Mouse (Mus musculus) kidney, embryonic 15.5 days (tissue): ENCODE results near the gene Mllt11. TPM values are rescaled to one million over a fixed set of nuclear protein-coding genes. Genes with fewer than 3 reads are reported as not detected.

ENCODE experiments used
- ATAC-seq: fragments of 200-750 bp; cut with Nextera tagmentation; replicated peaks from 2 replicates; pipeline ENCODE4 v1.8.0; 2017; ENCODE audit warnings: moderate TSS enrichment; ENCODE audit not compliant: low FRiP score
- H3K27ac ChIP-seq: fragments of 300-500 bp; sonication (generic); 2 replicates; pipeline ENCODE4 v1.5.1; 2015; ENCODE audit warnings: mild to moderate bottlenecking, inconsistent platforms
- H3K27me3 ChIP-seq: fragments of 300-500 bp; sonication (generic); 2 replicates; pipeline ENCODE4 v1.6.1; 2015; ENCODE audit warnings: inconsistent platforms
- H3K36me3 ChIP-seq: fragments of 300-500 bp; sonication (generic); 2 replicates; pipeline ENCODE4 v1.6.1; 2015; ENCODE audit warnings: inconsistent platforms
- H3K4me1 ChIP-seq: fragments of 300-500 bp; sonication (generic); 2 replicates; pipeline ENCODE4 v1.6.1; 2015; ENCODE audit warnings: inconsistent platforms
- H3K4me2 ChIP-seq: fragments of 300-500 bp; sonication (generic); 2 replicates; pipeline ENCODE4 v1.6.1; 2015; ENCODE audit warnings: moderate library complexity, mild to moderate bottlenecking, inconsistent platforms
- H3K4me3 ChIP-seq: fragments of 300-500 bp; sonication (generic); replicated peaks from 2 replicates; pipeline ENCODE4 v1.5.1; 2015; ENCODE audit warnings: mild to moderate bottlenecking, inconsistent platforms
- H3K9ac ChIP-seq: fragments of 300-500 bp; sonication (generic); 2 replicates; pipeline ENCODE4 v1.6.1; 2015; ENCODE audit warnings: mild to moderate bottlenecking, inconsistent platforms
- H3K9me3 ChIP-seq: fragments of 300-500 bp; sonication (generic); replicated peaks from 2 replicates; pipeline ENCODE4 v1.6.1; 2016; ENCODE audit warnings: inconsistent platforms
- WGBS: fragments of 180-500 bp; shearing (Covaris S2); methylation state at CpG from one replicate; pipeline ENCODE4 v1.1.7; 2015; ENCODE audit warnings: mixed read lengths; 5-methylcytosine and 5-hydroxymethylcytosine counted together
- polyA plus RNA-seq: library from polyadenylated mRNA; unstranded; fragments of >200 nt; fragmentation: Nextera tagmentation; extraction: Ambion mirVana; gene quantifications from 2 replicates; pipeline ENCODE4 v1.2.1, GENCODE M21; 2015

The Mllt11 gene
- polyA plus RNA-seq = 12.9 and 16.0 TPM in 2 replicates

GRCm38 (mm10) chr3:95231298-95232221 lies at the start of gene Mllt11:
Mllt11 (minus strand) TSS chr3:95232171.
- H3K9me3 ChIP-seq = no peaks in the 10 kb centered on the region
- no peaks in the 10 kb centered on the region for H3K27me3 ChIP-seq
- H3K9ac ChIP-seq = peak within 1 kb of the TSS; percentile 90
- 56% methylated on average over 13 of the region's 13 CpGs for WGBS
- peak within 1 kb of the TSS; percentile 94 for H3K27ac ChIP-seq
- H3K4me3 ChIP-seq = peak within 1 kb of the TSS; percentile 74
- peaks cover 57% of the 10 kb centered on the region for H3K4me1 ChIP-seq
- H3K4me2 ChIP-seq = peak within 1 kb of the TSS; percentile 64
- peaks cover 55% of the 10 kb centered on the region for H3K36me3 ChIP-seq
- no peak for ATAC-seq

- WGBS = under 1% methylated on average over 53 of the region's 53 CpGs
- peak within 1 kb of the TSS; percentile 83 for H3K4me3 ChIP-seq
- ATAC-seq = peak; percentile 88
- H3K36me3 ChIP-seq = no peaks in the 10 kb centered on the region
- H3K27me3 ChIP-seq = no peaks in the 10 kb centered on the region
- H3K4me2 ChIP-seq = peak within 1 kb of the TSS; percentile 87
- H3K9ac ChIP-seq = peak within 1 kb of the TSS; percentile 81
- no peaks in the 10 kb centered on the region for H3K9me3 ChIP-seq
- peak within 1 kb of the TSS; percentile 99 for H3K27ac ChIP-seq
- H3K4me1 ChIP-seq = peaks cover 46% of the 10 kb centered on the region
These were observed 49.5 kb upstream of the Mllt11 start, which contains the start of the genes Mindy1 and Prune1 for GRCm38 (mm10) chr3:95281216-95282126. Mindy1 (plus strand) TSS chr3:95281345. Prune1 (minus strand) TSS chr3:95282076.

- Histone ChIP-seq H3K9ac (peak overlapping the region; percentile 79), H3K4me1 (peaks cover 39% of the 10 kb centered on the region), H3K9me3 (no peaks in the 10 kb centered on the region), H3K4me2 (peak overlapping the region; percentile 87), H3K36me3 (no peaks in the 10 kb centered on the region), H3K27me3 (no peaks in the 10 kb centered on the region), H3K27ac (peak overlapping the region; percentile 99), H3K4me3 (peak overlapping the region; percentile 83)
- ATAC-seq = no peak
- 16% methylated on average over 8 of the region's 8 CpGs for WGBS
These were observed 48.8 kb upstream of the Mllt11 start for GRCm38 (mm10) chr3:95280747-95281146.

GRCm38 (mm10) chr3:95277149-95277551 lies 45.2 kb upstream of the Mllt11 start:
- WGBS = 70% methylated on average over 1 of the region's 1 CpGs
- Histone ChIP-seq H3K9me3 (no peaks in the 10 kb centered on the region), H3K4me1 (peaks cover 13% of the 10 kb centered on the region), H3K4me3 (no peak overlapping the region), H3K27ac (peak overlapping the region; percentile 48; the same call in 1 of the 2 replicates), H3K36me3 (peaks cover 4% of the 10 kb centered on the region), H3K4me2 (no peak overlapping the region), H3K9ac (no peak overlapping the region), H3K27me3 (no peaks in the 10 kb centered on the region)
- ATAC-seq = no peak

- 62% methylated on average over 5 of the region's 5 CpGs for WGBS
- no peak overlapping the region for H3K4me2 ChIP-seq
- H3K27me3 ChIP-seq = no peaks in the 10 kb centered on the region
- no peak overlapping the region for H3K9ac ChIP-seq
- no peak overlapping the region for H3K27ac ChIP-seq
- no peak overlapping the region for H3K4me3 ChIP-seq
- ATAC-seq = no peak
- peaks cover 13% of the 10 kb centered on the region for H3K4me1 ChIP-seq
- peaks cover 4% of the 10 kb centered on the region for H3K36me3 ChIP-seq
- H3K9me3 ChIP-seq = no peaks in the 10 kb centered on the region
These were observed 44.5 kb upstream of the Mllt11 start for GRCm38 (mm10) chr3:95276428-95276934.

DNA sequence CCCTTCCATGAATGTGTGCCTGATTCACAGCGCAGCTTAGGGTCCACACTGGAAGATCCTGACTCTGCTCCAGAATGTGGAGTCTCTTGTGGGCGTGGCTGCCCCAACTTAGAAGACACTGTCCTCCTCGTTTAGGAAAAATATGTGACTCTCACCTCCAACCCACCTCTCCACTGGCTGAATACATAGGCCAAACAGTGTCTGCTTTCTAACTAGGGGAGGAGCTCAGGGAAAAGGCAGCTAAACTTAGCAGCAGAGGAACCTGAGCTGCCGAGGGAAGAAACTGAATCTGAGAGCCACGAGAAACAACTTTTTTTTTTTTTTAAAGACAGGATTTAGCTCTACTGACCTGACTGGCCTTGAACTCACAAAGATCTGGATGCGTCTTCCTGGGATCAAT lies 43.2 kb upstream of the Mllt11 start:
- Histone ChIP-seq H3K4me2 (no peak overlapping the region), H3K4me1 (peaks cover 7% of the 10 kb centered on the region), H3K9me3 (no peaks in the 10 kb centered on the region), H3K27ac (no peak overlapping the region), H3K36me3 (peaks cover 4% of the 10 kb centered on the region), H3K27me3 (no peaks in the 10 kb centered on the region), H3K9ac (no peak overlapping the region), H3K4me3 (no peak overlapping the region)
- no peak for ATAC-seq
- WGBS = 58% methylated on average over 6 of the region's 6 CpGs

GRCm38 (mm10) chr3:95274453-95274852 lies 42.5 kb upstream of the Mllt11 start:
- Histone ChIP-seq H3K4me3 (no peak overlapping the region), H3K9me3 (no peaks in the 10 kb centered on the region), H3K36me3 (peaks cover 4% of the 10 kb centered on the region), H3K4me1 (peaks cover 13% of the 10 kb centered on the region), H3K4me2 (no peak overlapping the region), H3K27ac (no peak overlapping the region), H3K27me3 (no peaks in the 10 kb centered on the region), H3K9ac (no peak overlapping the region)
- WGBS = 89% methylated on average over 4 of the region's 4 CpGs
- no peak for ATAC-seq

DNA sequence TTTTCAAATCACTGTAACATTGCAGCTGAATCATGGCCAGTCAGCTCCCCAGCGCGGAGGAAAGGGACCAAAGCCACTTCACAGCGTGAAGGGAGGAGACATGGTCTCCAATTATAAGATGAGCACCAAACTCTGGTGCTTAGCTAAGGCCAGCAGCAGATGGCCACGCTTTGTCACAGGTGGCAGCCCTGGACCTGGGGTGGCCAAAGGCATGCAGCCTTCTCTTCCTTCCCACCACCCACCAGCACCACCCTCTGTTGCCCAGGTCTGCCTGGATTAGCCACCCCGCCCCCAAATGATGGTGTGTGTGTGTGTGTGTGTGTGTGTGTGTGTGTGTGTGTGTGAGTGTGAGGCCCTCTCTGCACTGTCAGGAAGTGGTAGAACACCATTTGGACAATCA lies 41.5 kb upstream of the Mllt11 start:
- no peak overlapping the region for H3K27ac ChIP-seq
- no peak for ATAC-seq
- peaks cover 17% of the 10 kb centered on the region for H3K4me1 ChIP-seq
- no peaks in the 10 kb centered on the region for H3K9me3 ChIP-seq
- H3K36me3 ChIP-seq = peaks cover 4% of the 10 kb centered on the region
- WGBS = 90% methylated on average over 5 of the region's 5 CpGs
- H3K4me2 ChIP-seq = no peak overlapping the region
- no peak overlapping the region for H3K4me3 ChIP-seq
- H3K9ac ChIP-seq = no peak overlapping the region
- H3K27me3 ChIP-seq = no peaks in the 10 kb centered on the region

DNA sequence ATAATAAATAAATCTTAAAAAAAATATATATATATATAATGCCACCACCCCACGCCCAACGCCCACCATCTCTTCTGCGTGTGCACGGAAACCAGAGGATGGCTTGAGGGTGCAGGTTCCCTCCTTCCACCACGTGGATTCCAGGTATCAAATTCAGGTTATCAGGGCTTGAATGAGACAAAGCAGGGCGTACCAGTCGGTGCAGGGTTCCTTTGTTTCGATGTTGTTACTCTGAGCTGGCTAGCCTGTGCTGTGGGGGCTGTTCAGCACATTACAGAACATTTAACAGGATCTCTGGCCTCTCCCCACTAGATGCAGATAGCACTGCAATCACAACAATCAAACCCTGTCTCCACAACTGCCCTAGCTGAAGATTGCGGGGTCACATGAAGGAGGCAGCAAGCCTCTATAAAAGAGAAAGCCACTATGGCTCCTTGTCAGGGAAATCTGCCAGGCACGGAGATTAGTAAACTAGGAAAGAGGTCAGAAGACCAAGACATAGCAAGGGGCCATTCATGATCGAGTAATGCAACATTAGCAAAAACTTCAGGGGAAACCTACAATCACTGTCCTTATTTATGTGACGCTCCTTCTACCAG lies 38.9 kb upstream of the Mllt11 start:
- Histone ChIP-seq H3K4me3 (no peak overlapping the region), H3K27ac (no peak overlapping the region), H3K9me3 (no peaks in the 10 kb centered on the region), H3K36me3 (peaks cover 29% of the 10 kb centered on the region), H3K4me1 (peaks cover 10% of the 10 kb centered on the region; the same call in 1 of the 2 replicates), H3K27me3 (no peaks in the 10 kb centered on the region), H3K4me2 (no peak overlapping the region), H3K9ac (no peak overlapping the region)
- no peak for ATAC-seq
- WGBS = 85% methylated on average over 12 of the region's 12 CpGs

DNA sequence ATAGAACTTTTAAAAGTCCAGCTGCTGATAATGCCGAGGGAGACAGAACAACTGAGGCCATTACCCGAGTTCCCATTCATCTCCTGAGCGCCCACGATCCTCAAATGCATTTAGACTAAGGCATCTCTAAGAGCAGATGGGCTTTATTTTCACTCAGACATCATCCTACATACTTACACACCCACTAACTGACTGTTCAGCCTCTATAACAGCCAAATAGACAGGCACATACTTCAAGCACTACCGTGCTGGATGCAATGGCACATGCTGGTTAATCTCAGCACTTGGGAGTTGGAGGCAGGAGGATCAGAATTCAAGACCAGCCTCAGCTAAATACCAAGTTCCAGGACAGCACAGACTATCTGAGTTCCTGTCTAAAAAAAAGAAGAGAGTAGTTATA lies 37.8 kb upstream of the Mllt11 start:
- Histone ChIP-seq H3K9me3 (no peaks in the 10 kb centered on the region), H3K27me3 (no peaks in the 10 kb centered on the region), H3K9ac (no peak overlapping the region), H3K27ac (0 out of 2 replicates have a peak overlapping the region, but pooled peaks have one; percentile 48), H3K4me3 (no peak overlapping the region), H3K4me2 (no peak overlapping the region), H3K4me1 (peaks cover 10% of the 10 kb centered on the region; the same call in 1 of the 2 replicates), H3K36me3 (peaks cover 37% of the 10 kb centered on the region)
- no peak for ATAC-seq
- 85% methylated on average over 5 of the region's 5 CpGs for WGBS

DNA sequence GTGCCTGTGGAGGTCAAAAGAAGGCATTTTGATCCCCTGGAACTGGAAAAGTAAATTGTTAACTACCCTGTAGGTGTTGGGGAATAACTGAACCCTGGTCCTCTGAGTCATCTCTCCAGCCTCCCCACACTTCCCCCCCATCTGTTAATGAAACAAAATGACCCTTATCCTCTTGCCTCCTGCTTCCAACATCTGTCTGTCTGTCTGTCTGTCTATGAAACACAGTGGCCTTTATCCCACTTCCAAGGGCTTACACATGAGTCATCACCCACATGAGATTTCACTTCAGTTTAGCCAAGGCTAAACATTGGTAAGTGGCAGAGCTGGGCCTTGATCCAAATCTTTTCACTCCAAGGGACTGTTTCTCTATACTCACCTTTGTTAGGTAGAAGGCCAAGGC lies 35.9 kb upstream of the Mllt11 start:
- peaks cover 50% of the 10 kb centered on the region for H3K36me3 ChIP-seq
- no peaks in the 10 kb centered on the region for H3K27me3 ChIP-seq
- no peak overlapping the region for H3K4me2 ChIP-seq
- H3K4me1 ChIP-seq = peaks cover 12% of the 10 kb centered on the region; the same call in 1 of the 2 replicates
- no peak overlapping the region for H3K27ac ChIP-seq
- no peak overlapping the region for H3K9ac ChIP-seq
- no peak overlapping the region for H3K4me3 ChIP-seq
- ATAC-seq = no peak
- no peaks in the 10 kb centered on the region for H3K9me3 ChIP-seq
